Mouse (Mus musculus) midbrain, embryonic 10.5 days (tissue): ENCODE data around the gene Gm7137. TPM values are rescaled to one million over a fixed set of nuclear protein-coding genes. Genes with fewer than 3 reads are reported as not detected.

Experiments used
- DNase-seq: peaks from one replicate; pipeline ENCODE4 v3.0.0-alpha.2; 2017; ENCODE audit warnings: low spot score
- H3K27ac ChIP-seq: fragments of 300-500 bp; sonication (generic); replicated peaks from 2 replicates; pipeline ENCODE4 v1.5.1; 2016; ENCODE audit warnings: mild to moderate bottlenecking
- H3K27me3 ChIP-seq: fragments of 300-500 bp; sonication (generic); 2 replicates; pipeline ENCODE4 v1.6.1; 2016; ENCODE audit warnings: low read depth, mild to moderate bottlenecking; ENCODE audit not compliant: poor library complexity, severe bottlenecking
- H3K36me3 ChIP-seq: fragments of 300-500 bp; sonication (generic); 2 replicates; pipeline ENCODE4 v1.6.1; 2016; ENCODE audit warnings: mild to moderate bottlenecking, moderate library complexity
- H3K4me1 ChIP-seq: fragments of 300-500 bp; sonication (generic); 2 replicates; pipeline ENCODE4 v1.6.1; 2016
- H3K4me3 ChIP-seq: fragments of 300-500 bp; sonication (generic); 2 replicates; pipeline ENCODE4 v1.5.1; 2016; ENCODE audit warnings: mild to moderate bottlenecking, moderate library complexity
- H3K9me3 ChIP-seq: fragments of 300-500 bp; sonication (generic); replicated peaks from 2 replicates; pipeline ENCODE4 v1.6.1; 2016; ENCODE audit warnings: mild to moderate bottlenecking
- WGBS: fragments of 180-500 bp; shearing (Covaris S2); methylation state at CpG from one replicate; pipeline ENCODE4 v1.1.7; 2016; 5-methylcytosine and 5-hydroxymethylcytosine counted together
- polyA plus RNA-seq: library from polyadenylated mRNA; unstranded; fragments of >200 nt; fragmentation: Nextera tagmentation; extraction: Ambion mirVana; gene quantifications from 2 replicates; pipeline ENCODE4 v1.2.1, GENCODE M21; 2016

Gm7137 gene
- polyA plus RNA-seq, 1 experiment from 2014 or later, result not detected

GRCm38 (mm10) chr10:77738929-77739328 lies 49.1 kb downstream of the Gm7137 start:
- 91% methylated on average over 4 of the region's 4 CpGs for WGBS

More at GRCm38 (mm10) chr10:77738929-77739328, 49.1 kb downstream of the Gm7137 start:
- H3K27ac ChIP-seq, result no peak overlapping the region
- H3K36me3 ChIP-seq, result no peaks in the 10 kb centered on the region
- DNase-seq, result no peak
- no peaks in the 10 kb centered on the region for H3K27me3 ChIP-seq
- peaks cover 8% of the 10 kb centered on the region for H3K9me3 ChIP-seq
- H3K4me3 ChIP-seq, result no peak overlapping the region
- peaks cover 39% of the 10 kb centered on the region for H3K4me1 ChIP-seq

Other genes with a start within 250 kb of the Gm7137 start
- gene Pttg1ip, start 206.5 kb downstream of the Gm7137 start, polyA plus RNA-seq, result 67.0 and 69.9 TPM in 2 replicates
- gene Sumo3, start 182.1 kb downstream of the Gm7137 start, polyA plus RNA-seq, result 403 and 425 TPM in 2 replicates
- 2.2 and 2.4 TPM in 2 replicates for gene Gm49325, start 182.0 kb downstream of the Gm7137 start, polyA plus RNA-seq
- 104 and 107 TPM in 2 replicates for gene Ube2g2, start 165.9 kb downstream of the Gm7137 start, polyA plus RNA-seq
- gene Tspear, start 101.6 kb downstream of the Gm7137 start, polyA plus RNA-seq, result 0.84 and 0.97 TPM in 2 replicates
- not detected in 2 replicates for gene Gm19402, start 97.4 kb downstream of the Gm7137 start, polyA plus RNA-seq
- not detected in 2 replicates for gene Gm9508, start 91.0 kb downstream of the Gm7137 start, polyA plus RNA-seq
- gene Gm10272, start 81.6 kb downstream of the Gm7137 start, polyA plus RNA-seq, result not detected in 2 replicates
- gene Gm10024, start 76.7 kb downstream of the Gm7137 start, polyA plus RNA-seq, result not detected in 2 replicates
- gene Gm10142, start 72.4 kb downstream of the Gm7137 start, polyA plus RNA-seq, result not detected in 2 replicates
- gene Krtap12-1, start 67.6 kb downstream of the Gm7137 start, polyA plus RNA-seq, result not detected in 2 replicates
- gene Gm10100, start 61.7 kb downstream of the Gm7137 start, polyA plus RNA-seq, result not detected in 2 replicates
- gene Gm18596, start 45.6 kb downstream of the Gm7137 start, polyA plus RNA-seq, result not detected in 2 replicates
- gene Gm9736, start 36.8 kb downstream of the Gm7137 start, polyA plus RNA-seq, result not detected in 2 replicates
- gene Gm3233, start 28.5 kb downstream of the Gm7137 start, polyA plus RNA-seq, result not detected in 2 replicates
- gene Gm3238, start 16.9 kb downstream of the Gm7137 start, polyA plus RNA-seq, result not detected in 2 replicates
- gene Gm7138, start 11.3 kb downstream of the Gm7137 start, polyA plus RNA-seq, result not detected in 2 replicates
- gene Gm3250, start 5.7 kb downstream of the Gm7137 start, polyA plus RNA-seq, result not detected in 2 replicates
- not detected in 2 replicates for gene Gm9639, start 6.9 kb upstream of the Gm7137 start, polyA plus RNA-seq
- gene Gm19668, start 10.9 kb upstream of the Gm7137 start, polyA plus RNA-seq, result not detected in 2 replicates
- gene Gm9507, start 23.6 kb upstream of the Gm7137 start, polyA plus RNA-seq, result not detected in 2 replicates
- not detected in 2 replicates for gene Gm2696, start 26.5 kb upstream of the Gm7137 start, polyA plus RNA-seq
- gene Krtap10-4, start 38.9 kb upstream of the Gm7137 start, polyA plus RNA-seq, result not detected in 2 replicates
- gene Krtap10-10, start 47.7 kb upstream of the Gm7137 start, polyA plus RNA-seq, result not detected in 2 replicates
- not detected in 2 replicates for gene Gm36176, start 58.6 kb upstream of the Gm7137 start, polyA plus RNA-seq
- not detected in 2 replicates for gene Gm10318, start 64.7 kb upstream of the Gm7137 start, polyA plus RNA-seq
- gene Gm3285, start 73.8 kb upstream of the Gm7137 start, polyA plus RNA-seq, result not detected in 2 replicates
- gene Lrrc3, start 114.3 kb upstream of the Gm7137 start, polyA plus RNA-seq, result 2.3 and 3.2 TPM in 2 replicates
- gene Trpm2, start 182.4 kb upstream of the Gm7137 start, polyA plus RNA-seq, result 0.84 and 0.88 TPM in 2 replicates
- gene 1810043G02Rik, start 190.3 kb upstream of the Gm7137 start, polyA plus RNA-seq, result 39.6 and 39.8 TPM in 2 replicates
- gene Pfkl, start 221.9 kb upstream of the Gm7137 start, polyA plus RNA-seq, result 203 and 242 TPM in 2 replicates